10 mouse cellular contexts compared by ENCODE assay signal in genomic region chr16:95929700-95930435, GRCm38 (mm10).
DNase-seq lines count a peak whose midpoint lies in the region; ATAC-seq lines count a peak whose summit lies in the region.
"Had no signal": no experiment of that assay in that cellular context is flagged by ENCODE, and none has a peak within 500 bp of the region (broad histone marks: within the 10 kb centered on the region; RNA-seq: fewer than 3 reads in every experiment).

No protein-coding gene starts in this region.

- H3K4me2 ChIP-seq in heart, embryonic 16.5 days (ENCODE audit: low read depth, low read length): no peak overlapping the region
- no peak overlapping the region for H3K4me2 ChIP-seq in heart, embryonic 12.5 days
- H3K4me2 ChIP-seq in embryonic facial prominence, embryonic 13.5 days: no peak overlapping the region
- no peak overlapping the region for H3K4me2 ChIP-seq in neural tube, embryonic 15.5 days
- H3K4me2 ChIP-seq: embryonic facial prominence, embryonic 15.5 days had no signal

- peak overlapping the region; percentile 3; the same call in 1 of the 2 replicates for H3K27ac ChIP-seq in heart, embryonic 16.5 days (ENCODE audit: low read length)
- H3K27ac ChIP-seq in heart, embryonic 12.5 days (ENCODE audit: poor library complexity, severe bottlenecking): no peak overlapping the region
- H3K27ac ChIP-seq in embryonic facial prominence, embryonic 13.5 days: 0 out of 2 replicates have a peak overlapping the region, but pooled peaks have one; percentile 55
- H3K27ac ChIP-seq in neural tube, embryonic 15.5 days (replicated peaks): no peak overlapping the region

- 75% methylated on average over 14 of the region's 14 CpGs for WGBS in heart, embryonic 16.5 days
- WGBS in heart, embryonic 12.5 days: 80% methylated on average over 14 of the region's 14 CpGs
- 72% methylated on average over 14 of the region's 14 CpGs for WGBS in embryonic facial prominence, embryonic 13.5 days
- WGBS in neural tube, embryonic 15.5 days: 79% methylated on average over 14 of the region's 14 CpGs

- peak; percentile 37 for ATAC-seq in heart, embryonic 16.5 days (replicated peaks; ENCODE audit: extremely low read depth, insufficient read depth, low FRiP score)
- no peak for ATAC-seq in heart, embryonic 12.5 days (ENCODE audit: insufficient number of reproducible peaks, low FRiP score)
- no peak for ATAC-seq in embryonic facial prominence, embryonic 13.5 days (ENCODE audit: insufficient number of reproducible peaks, insufficient read depth, low FRiP score, low TSS enrichment, low read depth)
- no peak for ATAC-seq in neural tube, embryonic 15.5 days (ENCODE audit: low FRiP score)

- H3K9me3 ChIP-seq in heart, embryonic 16.5 days (replicated peaks; ENCODE audit: control insufficient read depth, low read length): no peaks in the 10 kb centered on the region
- H3K9me3 ChIP-seq in heart, embryonic 12.5 days (replicated peaks): no peaks in the 10 kb centered on the region
- H3K9me3 ChIP-seq in embryonic facial prominence, embryonic 13.5 days: no peaks in the 10 kb centered on the region
- no peaks in the 10 kb centered on the region for H3K9me3 ChIP-seq in neural tube, embryonic 15.5 days (replicated peaks)
- H3K9me3 ChIP-seq: embryonic facial prominence, embryonic 15.5 days had no signal

- DNase-seq in 416B (ENCODE audit: low read depth): peak; percentile 57
- peak; percentile 32 for DNase-seq in splenic B cell, adult 2 months (ENCODE audit: low read depth, low spot score)
- DNase-seq in urinary bladder, adult 2 months (ENCODE audit: low spot score): no peak
- DNase-seq in gastrocnemius, postnatal 4 days (ENCODE audit: low spot score in 2 of 2): no peak
- DNase-seq: right cerebral cortex, postnatal 25 days had no signal

- no peak overlapping the region for H3K9ac ChIP-seq in heart, embryonic 16.5 days (ENCODE audit: low read length)
- no peak overlapping the region for H3K9ac ChIP-seq in heart, embryonic 12.5 days
- H3K9ac ChIP-seq in embryonic facial prominence, embryonic 13.5 days: no peak overlapping the region
- H3K9ac ChIP-seq in neural tube, embryonic 15.5 days (replicated peaks): no peak overlapping the region
- H3K9ac ChIP-seq: embryonic facial prominence, embryonic 15.5 days had no signal

- H3K27me3 ChIP-seq in heart, embryonic 16.5 days (ENCODE audit: control insufficient read depth, insufficient read depth, low read length): no peaks in the 10 kb centered on the region
- H3K27me3 ChIP-seq in heart, embryonic 12.5 days (replicated peaks): no peaks in the 10 kb centered on the region
- H3K27me3 ChIP-seq in embryonic facial prominence, embryonic 13.5 days: no peaks in the 10 kb centered on the region
- no peaks in the 10 kb centered on the region for H3K27me3 ChIP-seq in splenic B cell, adult 2 months (ENCODE audit: control insufficient read depth, insufficient read depth, low read length, poor library complexity, severe bottlenecking)
- H3K27me3 ChIP-seq in neural tube, embryonic 15.5 days (replicated peaks): no peaks in the 10 kb centered on the region
- H3K27me3 ChIP-seq: embryonic facial prominence, embryonic 15.5 days had no signal

- no peak overlapping the region for H3K4me3 ChIP-seq in heart, embryonic 16.5 days (ENCODE audit: low read length)
- H3K4me3 ChIP-seq in heart, embryonic 12.5 days: no peak overlapping the region
- no peak overlapping the region for H3K4me3 ChIP-seq in embryonic facial prominence, embryonic 13.5 days
- no peak overlapping the region for H3K4me3 ChIP-seq in neural tube, embryonic 15.5 days (replicated peaks)
- H3K4me3 ChIP-seq: embryonic facial prominence, embryonic 15.5 days had no signal

- H3K4me1 ChIP-seq in heart, embryonic 16.5 days (ENCODE audit: control insufficient read depth, insufficient read depth, low read length): no peaks in the 10 kb centered on the region
- H3K4me1 ChIP-seq in heart, embryonic 12.5 days (replicated peaks): no peaks in the 10 kb centered on the region
- H3K4me1 ChIP-seq in embryonic facial prominence, embryonic 13.5 days: peaks cover 9% of the 10 kb centered on the region
- 0 out of 2 replicates have a peak, but pooled peaks cover 4% of the 10 kb centered on the region for H3K4me1 ChIP-seq in neural tube, embryonic 15.5 days

- no peaks in the 10 kb centered on the region for H3K36me3 ChIP-seq in heart, embryonic 16.5 days (ENCODE audit: control insufficient read depth, insufficient read depth)
- H3K36me3 ChIP-seq in heart, embryonic 12.5 days: no peaks in the 10 kb centered on the region
- H3K36me3 ChIP-seq in embryonic facial prominence, embryonic 13.5 days: no peaks in the 10 kb centered on the region
- no peaks in the 10 kb centered on the region for H3K36me3 ChIP-seq in splenic B cell, adult 2 months (ENCODE audit: control insufficient read depth, insufficient read depth, low read length, poor library complexity, severe bottlenecking)
- no peaks in the 10 kb centered on the region for H3K36me3 ChIP-seq in neural tube, embryonic 15.5 days
- H3K36me3 ChIP-seq: embryonic facial prominence, embryonic 15.5 days had no signal

Comparison
In these comparisons a context has a peak if more than half of its experiments do, and no peak if none do; other contexts are left out.
1. H3K27ac ChIP-seq: peak in heart, embryonic 16.5 days (single experiment) and embryonic facial prominence, embryonic 13.5 days (single experiment); none in heart, embryonic 12.5 days (single experiment) and neural tube, embryonic 15.5 days (single experiment).
2. DNase-seq: peak in 416B (single experiment) and splenic B cell, adult 2 months (single experiment); none in urinary bladder, adult 2 months (single experiment) and gastrocnemius, postnatal 4 days (0 of 2).